Mouse (Mus musculus): Measurements from ENCODE around the gene Ak5. TPM values are rescaled to one million over a fixed set of nuclear protein-coding genes. Genes with fewer than 3 reads are reported as not detected.

Ak5 gene
- polyA plus RNA-seq, 1 experiment from 2014 or later = 2.5 TPM

DNA sequence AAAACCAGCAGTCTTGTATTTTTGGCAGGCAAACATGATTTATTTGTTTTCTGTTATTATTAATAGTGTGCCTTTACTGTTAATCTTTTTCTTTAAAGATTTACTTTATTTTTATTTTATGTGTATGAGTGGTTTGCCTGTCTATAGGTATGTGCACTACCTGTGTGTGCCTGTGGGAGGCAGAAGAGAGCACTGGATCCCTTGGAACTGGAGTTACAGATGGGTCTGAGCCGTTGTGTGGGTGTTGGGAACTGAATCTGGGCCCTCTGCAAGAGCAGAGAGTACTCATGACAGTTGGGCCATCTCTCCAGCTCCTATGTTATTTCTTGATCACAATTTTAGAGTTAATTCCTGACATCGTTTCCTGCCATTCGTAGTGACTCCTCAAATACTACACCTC, 111.2 kb downstream of the Ak5 start:
- WGBS = 91% methylated on average over 3 of the region's 3 CpGs
- H3K4me2 ChIP-seq (replicated peaks) = no peak overlapping the region
- no peak for ATAC-seq

DNA sequence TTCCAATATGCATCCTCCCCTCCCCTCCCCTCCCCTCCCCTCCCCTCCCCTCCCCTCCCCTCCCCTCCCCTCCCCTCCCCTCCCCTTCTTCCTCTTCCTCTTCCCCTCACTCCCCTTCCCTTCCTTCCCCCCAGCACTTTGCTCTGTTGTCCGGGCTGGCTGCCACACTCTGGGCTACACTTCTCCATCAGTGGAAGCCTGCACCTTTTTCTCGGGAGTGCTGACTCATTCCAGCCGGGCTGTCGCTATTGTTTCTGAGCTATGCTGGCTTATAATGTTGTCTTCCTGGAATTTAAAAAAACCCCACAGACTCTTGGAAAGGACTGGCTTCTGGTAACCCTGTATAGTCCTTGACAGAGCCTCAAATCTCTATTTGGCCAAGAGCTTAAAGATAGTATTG, 111.7 kb downstream of the Ak5 start:
- Histone ChIP-seq H3K27me3 (no peaks in the 10 kb centered on the region), H3K4me2 (replicated peaks) (no peak overlapping the region), H3K4me1 (replicated peaks) (no peaks in the 10 kb centered on the region), H3K36me3 (no peaks in the 10 kb centered on the region), H3K4me3 (replicated peaks) (no peak overlapping the region), H3K9ac (replicated peaks) (no peak overlapping the region), H3K9me3 (no peaks in the 10 kb centered on the region), H3K27ac (no peak overlapping the region)
- ATAC-seq = no peak
- 62% methylated on average over 3 of the region's 4 CpGs for WGBS

More for the DNA sequence above, 111.2 kb downstream of the Ak5 start:
- Histone ChIP-seq H3K9me3 (no peaks in the 10 kb centered on the region), H3K4me1 (replicated peaks) (no peaks in the 10 kb centered on the region), H3K27ac (no peak overlapping the region), H3K9ac (replicated peaks) (no peak overlapping the region), H3K36me3 (no peaks in the 10 kb centered on the region), H3K4me3 (replicated peaks) (no peak overlapping the region), H3K27me3 (no peaks in the 10 kb centered on the region)

- WGBS = 40% methylated on average over 7 of the region's 7 CpGs
- Histone ChIP-seq H3K27ac (no peak overlapping the region), H3K9ac (replicated peaks) (no peak overlapping the region), H3K4me1 (replicated peaks) (no peaks in the 10 kb centered on the region), H3K4me3 (replicated peaks) (no peak overlapping the region), H3K9me3 (no peaks in the 10 kb centered on the region), H3K27me3 (no peaks in the 10 kb centered on the region), H3K36me3 (no peaks in the 10 kb centered on the region), H3K4me2 (replicated peaks) (no peak overlapping the region)
- no peak for ATAC-seq
Measured at GRCm38 (mm10) chr3:152555216-152555615, 112.9 kb downstream of the Ak5 start.

DNA sequence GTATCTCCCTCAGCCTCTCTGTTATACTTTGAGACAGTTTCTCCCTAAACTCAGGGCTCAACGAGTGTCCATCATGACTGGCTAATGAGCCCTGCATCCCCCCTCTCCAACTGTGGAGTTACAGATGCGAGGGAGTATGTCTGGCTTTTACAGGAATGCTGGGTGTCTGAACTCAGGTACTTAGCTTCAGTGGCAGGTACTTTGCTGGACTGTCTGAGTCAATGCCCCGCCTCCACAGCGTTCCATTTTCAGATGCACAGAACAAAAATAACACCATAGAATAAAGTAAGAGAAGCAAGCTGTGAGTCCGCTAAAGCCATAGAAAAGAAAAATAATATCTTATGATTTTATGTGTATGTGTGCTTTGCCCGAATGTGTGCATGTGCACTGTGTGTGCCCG, 113.8 kb downstream of the Ak5 start:
- 89% methylated on average over 7 of the region's 7 CpGs for WGBS
- Histone ChIP-seq H3K36me3 (no peaks in the 10 kb centered on the region), H3K4me1 (replicated peaks) (no peaks in the 10 kb centered on the region), H3K9ac (replicated peaks) (no peak overlapping the region), H3K4me2 (replicated peaks) (no peak overlapping the region), H3K9me3 (no peaks in the 10 kb centered on the region), H3K27ac (no peak overlapping the region), H3K4me3 (replicated peaks) (no peak overlapping the region), H3K27me3 (no peaks in the 10 kb centered on the region)
- ATAC-seq = no peak

DNA sequence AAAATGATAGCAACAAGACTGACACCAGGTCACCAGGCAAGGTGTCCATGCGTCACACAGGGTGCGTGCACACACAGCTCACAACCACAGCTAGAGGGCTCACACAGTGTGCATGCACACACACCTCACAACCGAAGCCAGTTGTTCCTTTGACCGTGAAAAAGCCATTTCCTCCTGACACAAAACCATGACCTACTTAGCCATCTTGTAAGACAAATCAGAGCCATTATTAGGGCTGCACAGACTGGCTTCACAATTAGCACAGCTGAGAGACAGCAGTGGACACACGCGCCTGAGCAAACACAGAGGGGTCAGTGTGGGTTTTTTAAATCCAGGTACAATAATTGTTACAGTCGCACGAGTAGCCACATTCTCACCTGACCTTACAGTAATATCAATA, 115.5 kb downstream of the Ak5 start:
- Histone ChIP-seq H3K9ac (replicated peaks) (no peak overlapping the region), H3K36me3 (no peaks in the 10 kb centered on the region), H3K4me3 (replicated peaks) (no peak overlapping the region), H3K27ac (no peak overlapping the region), H3K4me1 (replicated peaks) (no peaks in the 10 kb centered on the region), H3K4me2 (replicated peaks) (no peak overlapping the region), H3K27me3 (no peaks in the 10 kb centered on the region), H3K9me3 (no peaks in the 10 kb centered on the region)
- WGBS = 86% methylated on average over 8 of the region's 8 CpGs
- ATAC-seq = no peak

- WGBS = 76% methylated on average over 7 of the region's 7 CpGs
- no peak for ATAC-seq
- no peaks in the 10 kb centered on the region for H3K4me1 ChIP-seq (replicated peaks)
- no peaks in the 10 kb centered on the region for H3K9me3 ChIP-seq
- no peak overlapping the region for H3K4me2 ChIP-seq (replicated peaks)
- no peak overlapping the region for H3K4me3 ChIP-seq (replicated peaks)
- no peak overlapping the region for H3K9ac ChIP-seq (replicated peaks)
- no peaks in the 10 kb centered on the region for H3K36me3 ChIP-seq
- H3K27me3 ChIP-seq = no peaks in the 10 kb centered on the region
- no peak overlapping the region for H3K27ac ChIP-seq
Measured at GRCm38 (mm10) chr3:152550528-152551115, 117.5 kb downstream of the Ak5 start.

DNA sequence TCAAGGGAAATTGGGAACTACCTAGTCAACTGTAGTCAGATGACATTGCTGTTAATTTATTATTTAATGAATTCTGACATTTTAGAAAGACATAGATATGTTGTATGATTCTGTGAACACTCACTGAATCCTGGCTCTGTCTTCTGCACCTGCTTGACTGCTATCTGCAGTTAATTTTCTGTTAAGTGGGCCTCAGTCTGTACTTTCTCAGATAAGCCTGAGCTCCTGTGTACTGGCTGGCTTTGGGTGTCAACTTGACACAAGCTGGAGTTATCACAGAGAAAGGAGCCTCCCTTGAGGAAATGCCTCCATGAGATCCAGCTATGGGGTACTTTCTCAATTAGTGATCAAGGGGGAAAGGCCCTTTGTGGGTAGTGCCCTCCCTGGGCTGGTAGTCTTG, 118.1 kb downstream of the Ak5 start:
- Histone ChIP-seq H3K4me3 (replicated peaks) (no peak overlapping the region), H3K27ac (no peak overlapping the region), H3K9ac (replicated peaks) (no peak overlapping the region), H3K36me3 (no peaks in the 10 kb centered on the region), H3K4me2 (replicated peaks) (no peak overlapping the region), H3K27me3 (no peaks in the 10 kb centered on the region), H3K4me1 (replicated peaks) (no peaks in the 10 kb centered on the region), H3K9me3 (no peaks in the 10 kb centered on the region)
- no peak for ATAC-seq

- WGBS = 92% methylated on average over 3 of the region's 3 CpGs
- Histone ChIP-seq H3K27ac (no peak overlapping the region), H3K9me3 (no peaks in the 10 kb centered on the region), H3K9ac (replicated peaks) (no peak overlapping the region), H3K4me3 (replicated peaks) (no peak overlapping the region), H3K27me3 (no peaks in the 10 kb centered on the region), H3K36me3 (no peaks in the 10 kb centered on the region), H3K4me1 (replicated peaks) (no peaks in the 10 kb centered on the region), H3K4me2 (replicated peaks) (no peak overlapping the region)
- ATAC-seq = no peak
Measured at GRCm38 (mm10) chr3:152544921-152545320, 123.2 kb downstream of the Ak5 start.

- Histone ChIP-seq H3K4me3 (replicated peaks) (no peak overlapping the region), H3K27ac (no peak overlapping the region), H3K36me3 (no peaks in the 10 kb centered on the region), H3K4me1 (replicated peaks) (no peaks in the 10 kb centered on the region), H3K9me3 (no peaks in the 10 kb centered on the region), H3K9ac (replicated peaks) (no peak overlapping the region), H3K4me2 (replicated peaks) (no peak overlapping the region), H3K27me3 (no peaks in the 10 kb centered on the region)
- no peak for ATAC-seq
- 72% methylated on average over 5 of the region's 5 CpGs for WGBS
Measured at GRCm38 (mm10) chr3:152542298-152542697, 125.9 kb downstream of the Ak5 start.

GRCm38 (mm10) chr3:152530344-152530743, 137.8 kb downstream of the Ak5 start:
- Histone ChIP-seq H3K36me3 (no peaks in the 10 kb centered on the region), H3K4me1 (replicated peaks) (no peaks in the 10 kb centered on the region), H3K9me3 (no peaks in the 10 kb centered on the region), H3K4me2 (replicated peaks) (no peak overlapping the region), H3K27me3 (no peaks in the 10 kb centered on the region), H3K4me3 (replicated peaks) (no peak overlapping the region), H3K9ac (replicated peaks) (no peak overlapping the region), H3K27ac (no peak overlapping the region)
- no peak for ATAC-seq
- WGBS = 91% methylated on average over 5 of the region's 5 CpGs

DNA sequence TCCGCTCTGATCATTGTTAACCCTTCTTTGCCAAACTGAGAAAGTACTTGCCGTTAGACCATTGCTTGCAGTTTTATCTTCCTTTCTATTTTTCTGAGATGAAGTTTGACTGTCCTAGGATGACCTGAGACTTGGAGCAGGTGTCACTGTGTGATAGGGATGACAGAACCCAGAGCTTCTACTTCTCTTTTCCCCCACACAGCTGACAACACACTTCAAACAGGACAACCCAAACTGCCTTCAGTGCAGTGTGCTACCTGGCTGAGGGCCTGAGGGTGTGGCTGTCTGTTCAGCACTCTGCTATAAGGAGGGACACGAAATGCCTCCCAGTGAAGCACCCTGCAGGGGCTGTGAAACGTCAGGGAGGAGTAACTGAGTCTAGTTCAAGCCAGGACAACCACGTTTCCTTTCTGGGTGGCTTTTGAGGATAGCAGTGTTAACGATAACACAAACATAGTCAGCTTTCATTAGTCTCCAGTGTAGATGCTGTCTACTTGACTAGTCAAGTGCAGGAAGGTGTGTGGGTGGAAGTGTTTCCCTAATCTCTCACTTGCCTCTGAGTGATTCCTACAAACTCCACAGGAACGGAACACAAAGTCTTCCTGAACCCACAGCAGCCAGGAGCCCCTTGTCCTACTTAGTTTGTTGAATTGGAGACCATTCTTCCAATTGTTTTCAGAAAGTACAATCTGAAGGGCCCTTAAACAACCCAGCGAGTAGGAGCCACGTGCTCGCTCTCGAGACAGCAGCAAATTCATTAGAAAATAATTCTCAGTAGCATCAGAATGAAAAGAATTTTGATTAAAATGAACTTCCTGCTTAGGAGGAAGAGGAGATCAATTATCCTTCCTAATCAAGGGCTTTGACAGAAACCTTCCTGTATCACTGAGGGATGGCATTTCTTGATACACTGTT, 138.8 kb downstream of the Ak5 start:
- Histone ChIP-seq H3K27me3 (no peaks in the 10 kb centered on the region), H3K4me1 (replicated peaks) (no peaks in the 10 kb centered on the region), H3K36me3 (no peaks in the 10 kb centered on the region), H3K27ac (no peak overlapping the region), H3K9ac (replicated peaks) (no peak overlapping the region), H3K4me3 (replicated peaks) (no peak overlapping the region), H3K9me3 (no peaks in the 10 kb centered on the region), H3K4me2 (replicated peaks) (no peak overlapping the region)
- 72% methylated on average over 11 of the region's 11 CpGs for WGBS
- ATAC-seq = no peak

DNA sequence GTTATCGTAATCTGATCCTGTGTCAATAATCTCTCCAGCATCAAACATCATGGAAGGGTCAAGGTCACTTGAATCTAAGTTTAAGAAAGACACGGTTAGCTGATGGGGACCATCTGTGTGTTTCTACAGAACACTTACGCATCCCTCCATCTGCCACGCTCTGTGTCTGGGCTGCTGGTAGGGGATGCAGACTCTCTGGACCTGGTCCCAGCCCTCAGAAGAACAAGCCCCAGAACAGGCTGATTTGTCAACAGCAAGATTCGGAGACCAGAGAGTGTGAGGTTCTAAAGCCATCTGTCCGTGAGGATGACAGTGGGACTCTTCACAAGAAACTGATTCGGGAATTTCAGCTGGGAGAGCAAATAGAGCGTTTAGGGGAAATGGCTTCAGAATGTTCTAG, 141.4 kb downstream of the Ak5 start:
- H3K27ac ChIP-seq = no peak overlapping the region
- no peak overlapping the region for H3K9ac ChIP-seq (replicated peaks)
- no peaks in the 10 kb centered on the region for H3K9me3 ChIP-seq
- no peak overlapping the region for H3K4me2 ChIP-seq (replicated peaks)
- no peaks in the 10 kb centered on the region for H3K27me3 ChIP-seq
- 91% methylated on average over 8 of the region's 8 CpGs for WGBS
- H3K4me3 ChIP-seq (replicated peaks) = no peak overlapping the region
- no peaks in the 10 kb centered on the region for H3K4me1 ChIP-seq (replicated peaks)
- no peak for ATAC-seq
- no peaks in the 10 kb centered on the region for H3K36me3 ChIP-seq

GRCm38 (mm10) chr3:152523315-152523638, 144.9 kb downstream of the Ak5 start:
- H3K4me2 ChIP-seq (replicated peaks) = no peak overlapping the region
- no peaks in the 10 kb centered on the region for H3K9me3 ChIP-seq
- 84% methylated on average over 4 of the region's 4 CpGs for WGBS
- H3K4me1 ChIP-seq (replicated peaks) = no peaks in the 10 kb centered on the region
- no peaks in the 10 kb centered on the region for H3K27me3 ChIP-seq
- H3K36me3 ChIP-seq = no peaks in the 10 kb centered on the region
- H3K4me3 ChIP-seq (replicated peaks) = no peak overlapping the region
- H3K9ac ChIP-seq (replicated peaks) = no peak overlapping the region
- ATAC-seq = no peak
- no peak overlapping the region for H3K27ac ChIP-seq

Data from midbrain, embryonic 13.5 days (tissue).